Mouse (Mus musculus): Measurements from ENCODE around the gene Chmp3.
A peak's percentile ranks its signal among the peaks of the same experiment; 100 is the strongest.

Chmp3 gene

GRCm38 (mm10) chr6:71608994-71609393, 65.4 kb downstream of the Chmp3 start:
- DNase-seq (ENCODE audit: extremely low read depth, low read depth, low spot score) = no peak

- DNase-seq (ENCODE audit: extremely low read depth, low read depth, low spot score) = no peak
These were observed 66.4 kb downstream of the Chmp3 start for GRCm38 (mm10) chr6:71609968-71610367.

GRCm38 (mm10) chr6:71613225-71613624, 69.6 kb downstream of the Chmp3 start:
- DNase-seq (ENCODE audit: extremely low read depth, low read depth, low spot score) = no peak

DNA sequence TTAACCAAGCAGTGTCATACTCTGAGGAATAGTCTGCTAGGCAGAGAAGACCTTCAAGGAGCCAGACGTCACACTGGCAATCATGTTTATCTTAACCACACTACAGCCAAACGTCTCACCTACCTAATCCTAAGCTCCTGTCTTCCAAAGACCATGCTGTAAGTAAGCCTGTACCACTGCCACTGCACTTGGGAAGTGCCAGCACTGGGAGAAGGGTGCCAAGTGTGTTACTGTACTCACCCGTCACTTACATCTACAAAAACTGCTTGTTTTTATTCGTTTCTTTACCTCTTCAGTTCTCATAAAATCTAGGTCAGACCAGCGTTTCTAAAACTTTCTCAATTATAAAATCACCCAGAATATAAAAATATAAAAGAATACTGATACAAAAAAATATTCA, 73.4 kb downstream of the Chmp3 start:
- no peak for DNase-seq (ENCODE audit: extremely low read depth, low read depth, low spot score)

GRCm38 (mm10) chr6:71621551-71621950, 78.0 kb downstream of the Chmp3 start:
- DNase-seq (ENCODE audit: extremely low read depth, low read depth, low spot score) = no peak

GRCm38 (mm10) chr6:71621981-71622380, 78.4 kb downstream of the Chmp3 start:
- peak; percentile 4 for DNase-seq (ENCODE audit: extremely low read depth, low read depth, low spot score)

GRCm38 (mm10) chr6:71624723-71625122, 81.1 kb downstream of the Chmp3 start:
- DNase-seq (ENCODE audit: extremely low read depth, low read depth, low spot score) = no peak

GRCm38 (mm10) chr6:71625984-71626383, 82.4 kb downstream of the Chmp3 start:
- DNase-seq (ENCODE audit: extremely low read depth, low read depth, low spot score) = no peak

DNA sequence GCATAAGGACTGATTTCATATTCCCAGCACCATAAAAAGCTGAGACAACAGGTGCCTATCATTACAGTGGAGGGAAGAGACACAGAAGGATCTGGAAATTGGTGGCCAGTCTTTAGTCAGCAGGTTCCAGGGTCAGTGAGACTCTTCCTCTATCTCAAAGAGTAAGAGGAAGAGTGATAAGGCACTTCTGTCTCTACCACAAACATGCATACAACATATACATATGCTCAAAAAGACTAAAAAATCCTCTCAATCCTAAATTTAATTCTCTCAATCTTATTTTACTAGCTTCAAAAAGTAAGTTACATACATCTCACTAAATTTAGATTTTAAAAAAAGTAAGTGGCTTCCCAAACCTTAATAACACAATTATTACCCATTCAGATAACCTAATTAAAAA, 83.7 kb downstream of the Chmp3 start:
- DNase-seq (ENCODE audit: extremely low read depth, low read depth, low spot score) = no peak

- no peak for DNase-seq (ENCODE audit: extremely low read depth, low read depth, low spot score)
These were observed 87.6 kb downstream of the Chmp3 start for GRCm38 (mm10) chr6:71631196-71631595.

DNA sequence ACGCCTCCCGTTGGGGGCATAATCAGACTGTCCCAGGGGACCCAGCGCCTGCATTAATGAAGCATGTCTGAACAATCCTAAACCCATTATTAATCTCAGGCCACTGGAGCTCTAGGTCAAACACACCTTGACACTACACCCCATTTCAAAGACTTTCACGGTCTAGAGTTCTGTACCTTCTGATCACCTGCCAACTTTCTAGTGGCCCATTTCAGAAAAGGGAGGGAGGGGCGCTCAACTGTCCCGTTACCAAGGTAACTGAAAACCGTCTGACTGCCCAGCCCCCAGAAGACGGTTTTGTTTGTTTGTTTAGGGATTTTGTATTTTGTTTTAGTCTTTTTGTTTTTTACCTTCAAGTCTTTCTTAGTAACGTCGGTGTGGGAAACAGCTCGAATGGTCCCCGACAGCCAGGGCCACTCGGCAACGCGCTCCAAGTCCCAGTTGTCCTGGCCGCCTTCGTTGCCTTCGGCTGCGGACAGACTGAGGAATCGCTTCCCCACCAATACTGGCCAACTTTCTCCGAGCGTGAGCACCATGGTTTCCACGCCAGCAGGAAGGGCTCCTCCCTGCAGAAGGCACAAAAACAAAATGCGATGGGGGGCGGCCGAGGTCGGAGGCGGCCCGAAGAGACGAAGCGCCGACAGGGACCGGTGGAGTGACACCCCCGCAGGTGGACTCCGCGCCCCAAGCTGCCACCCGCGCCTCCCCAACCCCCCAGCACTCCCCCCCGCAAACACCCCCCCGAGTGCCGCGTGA, 88.3 kb downstream of the Chmp3 start:
- DNase-seq (ENCODE audit: extremely low read depth, low read depth, low spot score) = no peak

All from fat pad, adult 2 months (tissue).